Mouse (Mus musculus): ENCODE results near the gene March10. TPM values are rescaled to one million over a fixed set of nuclear protein-coding genes. Genes with fewer than 3 reads are reported as not detected.
A peak's percentile ranks its signal among the peaks of the same experiment; 100 is the strongest.

March10 gene
- polyA plus RNA-seq, 1 experiment = not detected

GRCm38 (mm10) chr11:105469561-105469960 lies 13.0 kb upstream of the March10 start:
- Histone ChIP-seq H3K4me3 (ENCODE audit: insufficient read depth, low read depth, low read length) (no peak overlapping the region), H3K27ac (ENCODE audit: insufficient read depth, low read depth, low read length) (peak overlapping the region; percentile 81), H3K4me1 (ENCODE audit: control insufficient read depth, insufficient read depth, low read length) (peaks cover 17% of the 10 kb centered on the region)
- no peak for TF ChIP-seq POLR2A (IDR thresholded peaks at IDR 0.05; ENCODE audit: insufficient read depth, low read depth, low read length)
- no peak for TF ChIP-seq CTCF (IDR thresholded peaks at IDR 0.05; ENCODE audit: insufficient read depth, low read depth, low read length)
- 48% methylated on average over 4 of the region's 4 CpGs for WGBS

GRCm38 (mm10) chr11:105469091-105469507 lies 12.6 kb upstream of the March10 start:
- Histone ChIP-seq H3K4me3 (ENCODE audit: insufficient read depth, low read depth, low read length) (no peak overlapping the region), H3K27ac (ENCODE audit: insufficient read depth, low read depth, low read length) (peak overlapping the region; percentile 81), H3K4me1 (ENCODE audit: control insufficient read depth, insufficient read depth, low read length) (peaks cover 17% of the 10 kb centered on the region)
- WGBS = 51% methylated on average over 8 of the region's 8 CpGs
- no peak for TF ChIP-seq CTCF (IDR thresholded peaks at IDR 0.05; ENCODE audit: insufficient read depth, low read depth, low read length)
- no peak for TF ChIP-seq POLR2A (IDR thresholded peaks at IDR 0.05; ENCODE audit: insufficient read depth, low read depth, low read length)

GRCm38 (mm10) chr11:105468436-105468835 lies 11.9 kb upstream of the March10 start:
- peaks cover 17% of the 10 kb centered on the region for H3K4me1 ChIP-seq (ENCODE audit: control insufficient read depth, insufficient read depth, low read length)
- H3K4me3 ChIP-seq (ENCODE audit: insufficient read depth, low read depth, low read length) = no peak overlapping the region
- no peak overlapping the region for H3K27ac ChIP-seq (ENCODE audit: insufficient read depth, low read depth, low read length)
- WGBS = 83% methylated on average over 5 of the region's 5 CpGs
- TF ChIP-seq POLR2A (IDR thresholded peaks at IDR 0.05; ENCODE audit: insufficient read depth, low read depth, low read length) (no peak), CTCF (IDR thresholded peaks at IDR 0.05; ENCODE audit: insufficient read depth, low read depth, low read length) (no peak)

- Histone ChIP-seq H3K4me1 (ENCODE audit: control insufficient read depth, insufficient read depth, low read length) (peaks cover 17% of the 10 kb centered on the region), H3K27ac (ENCODE audit: insufficient read depth, low read depth, low read length) (no peak overlapping the region), H3K4me3 (ENCODE audit: insufficient read depth, low read depth, low read length) (no peak overlapping the region)
- TF ChIP-seq CTCF (IDR thresholded peaks at IDR 0.05; ENCODE audit: insufficient read depth, low read depth, low read length) = no peak
- TF ChIP-seq POLR2A (IDR thresholded peaks at IDR 0.05; ENCODE audit: insufficient read depth, low read depth, low read length) = no peak
- 87% methylated on average over 3 of the region's 3 CpGs for WGBS
Observed at GRCm38 (mm10) chr11:105467816-105468215, 11.3 kb upstream of the March10 start.

GRCm38 (mm10) chr11:105467266-105467665 lies 10.7 kb upstream of the March10 start:
- TF ChIP-seq CTCF (IDR thresholded peaks at IDR 0.05; ENCODE audit: insufficient read depth, low read depth, low read length) (no peak), POLR2A (IDR thresholded peaks at IDR 0.05; ENCODE audit: insufficient read depth, low read depth, low read length) (no peak)
- H3K4me3 ChIP-seq (ENCODE audit: insufficient read depth, low read depth, low read length) = no peak overlapping the region
- 54% methylated on average over 9 of the region's 9 CpGs for whole genome bisulfite sequencing
- no peak overlapping the region for H3K27ac ChIP-seq (ENCODE audit: insufficient read depth, low read depth, low read length)
- peaks cover 14% of the 10 kb centered on the region for H3K4me1 ChIP-seq (ENCODE audit: control insufficient read depth, insufficient read depth, low read length)

- WGBS = 40% methylated on average over 4 of the region's 4 CpGs
- TF ChIP-seq POLR2A (IDR thresholded peaks at IDR 0.05; ENCODE audit: insufficient read depth, low read depth, low read length) (no peak), CTCF (IDR thresholded peaks at IDR 0.05; ENCODE audit: insufficient read depth, low read depth, low read length) (no peak)
- peaks cover 14% of the 10 kb centered on the region for H3K4me1 ChIP-seq (ENCODE audit: control insufficient read depth, insufficient read depth, low read length)
- no peak overlapping the region for H3K4me3 ChIP-seq (ENCODE audit: insufficient read depth, low read depth, low read length)
- H3K27ac ChIP-seq (ENCODE audit: insufficient read depth, low read depth, low read length) = no peak overlapping the region
Observed at GRCm38 (mm10) chr11:105466756-105467155, 10.2 kb upstream of the March10 start.

- no peak overlapping the region for H3K27ac ChIP-seq (ENCODE audit: insufficient read depth, low read depth, low read length)
- TF ChIP-seq POLR2A (IDR thresholded peaks at IDR 0.05; ENCODE audit: insufficient read depth, low read depth, low read length) (no peak), CTCF (IDR thresholded peaks at IDR 0.05; ENCODE audit: insufficient read depth, low read depth, low read length) (no peak)
- no peak overlapping the region for H3K4me3 ChIP-seq (ENCODE audit: insufficient read depth, low read depth, low read length)
- 94% methylated on average over 9 of the region's 9 CpGs for WGBS
- peaks cover 14% of the 10 kb centered on the region for H3K4me1 ChIP-seq (ENCODE audit: control insufficient read depth, insufficient read depth, low read length)
Observed at GRCm38 (mm10) chr11:105465488-105465887, 9.0 kb upstream of the March10 start.

GRCm38 (mm10) chr11:105464430-105464967 lies 8.0 kb upstream of the March10 start:
- WGBS = 84% methylated on average over 8 of the region's 8 CpGs
- no peak for TF ChIP-seq POLR2A (IDR thresholded peaks at IDR 0.05; ENCODE audit: insufficient read depth, low read depth, low read length)
- TF ChIP-seq CTCF (IDR thresholded peaks at IDR 0.05; ENCODE audit: insufficient read depth, low read depth, low read length) = no peak
- Histone ChIP-seq H3K27ac (ENCODE audit: insufficient read depth, low read depth, low read length) (no peak overlapping the region), H3K4me3 (ENCODE audit: insufficient read depth, low read depth, low read length) (no peak overlapping the region), H3K4me1 (ENCODE audit: control insufficient read depth, insufficient read depth, low read length) (peaks cover 14% of the 10 kb centered on the region)

- 55% methylated on average over 5 of the region's 5 CpGs for WGBS
- Histone ChIP-seq H3K4me1 (ENCODE audit: control insufficient read depth, insufficient read depth, low read length) (peaks cover 16% of the 10 kb centered on the region), H3K4me3 (ENCODE audit: insufficient read depth, low read depth, low read length) (no peak overlapping the region), H3K27ac (ENCODE audit: insufficient read depth, low read depth, low read length) (no peak overlapping the region)
- TF ChIP-seq CTCF (IDR thresholded peaks at IDR 0.05; ENCODE audit: insufficient read depth, low read depth, low read length) (no peak), POLR2A (IDR thresholded peaks at IDR 0.05; ENCODE audit: insufficient read depth, low read depth, low read length) (no peak)
Observed at GRCm38 (mm10) chr11:105459900-105460299, 3.4 kb upstream of the March10 start.

Data from olfactory bulb, adult 2 months (tissue).